Mouse (Mus musculus) erythroblast, embryonic 14.5 days (primary cell): ENCODE measurements around the gene Immp2l.

Source experiments
- GATA1 ChIP-seq: IDR thresholded peaks from 2 replicates; pipeline ENCODE4 v1.6.1; 2012; ENCODE audit warnings: low read length, inconsistent platforms, mixed read lengths
- TAL1 ChIP-seq: IDR thresholded peaks from 3 replicates; pipeline ENCODE4 v1.6.1; 2012; ENCODE audit warnings: low read length, inconsistent platforms, mixed read lengths

DNA sequence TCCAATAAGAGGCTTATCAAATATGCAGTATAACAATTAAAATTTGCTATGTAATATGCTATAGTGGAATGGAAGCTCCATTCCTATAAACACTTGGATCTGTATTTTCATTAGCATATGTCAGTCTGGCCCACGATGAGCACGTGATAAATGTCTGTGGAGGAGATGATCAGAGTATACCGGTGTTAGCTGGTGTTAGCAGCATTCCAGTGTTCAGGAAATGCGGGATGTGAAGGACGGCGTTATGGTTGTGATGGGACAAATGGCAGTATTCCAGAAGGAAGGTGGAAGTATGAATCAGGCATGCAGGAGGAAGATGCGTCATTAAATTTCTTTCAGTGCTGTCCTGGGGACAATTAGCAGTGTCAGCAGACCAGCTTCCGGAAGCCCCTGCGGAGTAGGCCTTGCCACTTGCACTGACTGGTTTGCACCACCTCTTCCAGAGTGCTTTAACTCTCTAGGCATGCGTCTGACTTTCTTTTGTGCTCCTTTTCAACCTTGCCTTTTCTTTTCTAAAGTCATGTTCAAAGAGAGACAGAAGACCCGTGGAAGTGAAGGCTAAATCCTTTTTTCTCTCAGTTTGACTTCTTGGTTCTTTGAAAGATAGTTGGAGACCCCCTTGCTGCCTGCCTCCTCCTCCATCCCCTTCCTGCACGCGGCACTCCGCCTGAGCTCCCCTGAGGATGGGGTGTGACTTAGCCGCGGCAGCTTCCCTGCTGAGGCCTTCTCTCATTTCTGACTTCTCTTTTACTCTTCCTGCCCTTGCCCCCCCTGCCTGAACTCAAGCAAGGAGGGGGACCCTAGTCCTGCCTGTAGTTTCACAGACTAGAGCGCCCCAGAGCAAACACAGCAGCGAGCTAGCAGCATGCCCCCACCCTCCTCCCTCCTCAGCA lies 541.9 kb downstream of the Immp2l start:
- TF ChIP-seq TAL1 (no peak), GATA1 (no peak)
